Mouse (Mus musculus): ENCODE results near the gene Armc12. TPM values are rescaled to one million over a fixed set of nuclear protein-coding genes. Genes with fewer than 3 reads are reported as not detected.

Armc12 gene
- total RNA-seq, 2 experiments from 2014 or later: not detected

DNA sequence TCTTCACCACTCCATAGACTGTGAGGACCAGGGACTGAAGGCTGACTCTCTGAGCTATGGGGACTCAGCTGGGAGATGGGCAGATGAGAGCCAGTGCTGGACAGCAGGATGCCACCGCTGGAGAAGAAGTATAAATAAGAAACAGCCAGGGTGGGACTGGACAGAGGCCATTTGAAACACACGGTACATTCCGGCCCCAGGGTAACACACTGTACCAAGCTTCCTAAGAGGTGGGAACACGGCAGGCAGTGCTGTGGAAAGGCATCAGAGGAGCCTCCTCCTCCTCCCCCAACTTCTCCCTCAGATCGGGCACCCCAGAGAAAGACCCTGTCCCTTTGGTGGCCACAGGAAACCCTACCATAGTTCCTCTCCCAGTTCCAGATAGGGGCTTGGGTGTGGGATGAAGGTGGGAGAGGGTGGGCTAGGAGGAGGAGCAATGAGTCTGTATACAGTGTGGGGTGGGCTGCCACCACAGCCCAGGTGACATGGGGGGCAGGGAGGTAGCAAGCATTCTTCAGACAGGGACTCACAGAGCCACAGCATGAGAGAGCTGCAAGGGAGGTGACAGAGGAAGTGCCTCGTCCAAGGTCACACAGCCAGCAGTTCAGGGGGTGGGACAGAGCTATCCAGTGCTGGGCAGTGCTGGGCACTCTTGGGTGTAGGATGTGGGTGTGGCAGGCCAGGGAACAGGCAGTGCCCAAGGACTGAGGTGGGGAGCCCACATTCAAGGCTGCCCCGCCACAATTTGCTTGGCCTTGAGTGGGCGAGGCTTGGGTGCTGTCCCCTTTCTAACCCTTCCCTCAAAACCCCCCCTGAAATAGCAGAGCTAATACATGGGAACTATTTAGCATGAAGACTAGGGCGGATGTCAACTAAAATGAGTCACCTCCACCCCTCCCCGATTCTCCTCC, 14.9 kb upstream of the Armc12 start:
- no peak overlapping the region for H3K4me3 ChIP-seq
- intact Hi-C loops (cut with DNase I): no loop called here
- peak overlapping the region; percentile 44 for H3K27ac ChIP-seq
- TF ChIP-seq CTCF (IDR thresholded peaks at IDR 0.05): no peak
- peak in 1 of 2 experiments; percentile 14 for DNase-seq (ENCODE audit: extremely low spot score in 1 of 2, low spot score in 2 of 2)

GRCm38 (mm10) chr17:28516881-28517280, 13.7 kb upstream of the Armc12 start:
- Histone ChIP-seq H3K27ac (no peak overlapping the region; the same call in 1 of the 2 replicates), H3K4me3 (no peak overlapping the region)
- DNase-seq (ENCODE audit: extremely low spot score in 1 of 2, low spot score in 2 of 2): no peak
- TF ChIP-seq CTCF (IDR thresholded peaks at IDR 0.05): no peak; the same call in 1 of the 2 replicates
- intact Hi-C loops (cut with DNase I): no loop called here

DNA sequence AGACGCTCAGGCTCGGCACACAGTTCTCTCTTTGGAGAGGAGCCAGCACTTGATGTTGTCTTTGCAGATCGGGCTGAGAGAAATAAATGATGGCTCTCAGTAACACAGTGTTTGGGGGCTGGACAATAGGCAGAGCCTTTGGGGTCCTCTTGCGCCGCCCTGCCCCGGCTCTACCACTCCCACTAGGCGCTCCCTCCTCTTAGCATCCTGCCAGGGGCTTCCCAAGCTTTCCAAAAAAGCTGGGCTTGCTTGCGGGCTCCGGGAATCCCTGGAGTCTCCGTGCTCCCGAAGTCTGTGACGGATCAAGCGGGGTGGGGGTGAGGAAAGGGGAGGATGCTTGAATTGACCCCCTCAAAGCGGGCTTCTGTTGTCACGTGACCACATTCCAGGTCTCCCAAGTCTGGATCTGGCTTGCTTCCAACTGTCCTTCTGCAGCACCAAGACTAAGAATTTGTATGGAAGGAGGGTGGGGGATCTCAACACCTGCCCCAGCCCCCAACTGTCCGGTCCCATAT, 13.1 kb upstream of the Armc12 start, which contains the start of gene Fkbp5:
Gene Fkbp5, minus strand, starts transcription at position 87 of the 515 bp plus-strand sequence.
- Histone ChIP-seq H3K4me3 (peak within 1 kb of the TSS; percentile 51), H3K27ac (peak within 1 kb of the TSS; percentile 97)
- DNase-seq (ENCODE audit: extremely low spot score in 1 of 2, low spot score in 2 of 2): peak; percentile 48 to 60
- TF ChIP-seq CTCF (IDR thresholded peaks at IDR 0.05): no peak
- intact Hi-C loops (cut with DNase I): no loop called here

GRCm38 (mm10) chr17:28517956-28518614, 12.5 kb upstream of the Armc12 start:
- no peak for TF ChIP-seq CTCF (IDR thresholded peaks at IDR 0.05)
- H3K4me3 ChIP-seq: peak overlapping the region; percentile 51
- peak; percentile 87 to 93 for DNase-seq (ENCODE audit: extremely low spot score in 1 of 2, low spot score in 2 of 2)
- intact Hi-C loops (cut with DNase I): loop anchor here (1.0 kb wide), 1 partner anchor 32 kb away; no protein-coding TSS in a partner anchor
- H3K27ac ChIP-seq: peak overlapping the region; percentile 97

DNA sequence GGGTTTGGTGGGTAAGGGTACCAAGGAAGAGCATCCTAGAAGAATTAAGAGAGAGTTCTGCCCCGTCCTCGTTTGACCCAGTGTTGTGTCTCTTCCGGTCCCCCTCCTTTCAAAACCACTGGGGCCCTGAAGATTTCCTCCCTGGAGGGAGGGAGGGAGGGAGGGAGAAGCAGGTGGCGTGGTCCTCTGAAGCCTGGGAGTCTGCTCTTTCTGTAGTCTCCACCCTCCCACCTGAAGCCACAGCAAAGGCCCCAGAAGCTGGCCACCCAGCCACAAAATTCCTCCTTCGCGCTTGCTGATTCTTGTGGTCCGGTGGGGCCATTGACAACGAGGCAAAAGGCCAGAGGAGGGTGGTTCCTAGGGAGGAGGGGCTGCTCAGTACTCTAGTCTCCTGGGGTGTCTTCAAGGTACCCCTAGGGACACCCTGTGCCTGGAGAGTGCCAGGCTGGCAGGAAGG, 12.0 kb upstream of the Armc12 start:
- intact Hi-C loops (cut with DNase I): loop anchor here (1.0 kb wide), 1 partner anchor 32 kb away; no protein-coding TSS in a partner anchor
- Histone ChIP-seq H3K27ac (peak overlapping the region; percentile 97), H3K4me3 (peak overlapping the region; percentile 51)
- DNase-seq (ENCODE audit: extremely low spot score in 1 of 2, low spot score in 2 of 2): peak in 1 of 2 experiments; percentile 15
- TF ChIP-seq CTCF (IDR thresholded peaks at IDR 0.05): no peak

DNA sequence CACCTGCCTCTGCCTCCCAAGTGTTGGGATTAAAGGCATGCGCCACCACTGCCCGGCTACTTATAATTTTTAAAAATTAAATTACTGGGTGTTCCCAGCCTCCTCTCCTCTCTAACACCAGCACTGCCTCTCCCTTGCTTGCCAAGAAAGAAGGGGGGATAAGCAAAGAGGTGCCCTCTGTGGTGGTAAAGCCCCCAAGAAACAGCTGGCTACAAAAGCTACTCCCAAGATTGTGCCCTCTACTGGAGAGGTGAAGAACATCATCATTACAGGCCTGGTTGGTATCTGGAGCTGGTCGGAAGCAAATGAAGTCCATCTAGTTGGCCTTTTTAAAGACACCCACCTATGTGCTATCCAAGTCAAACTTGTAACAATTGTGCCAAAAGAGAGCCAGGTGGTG, 10.8 kb upstream of the Armc12 start:
- DNase-seq (ENCODE audit: extremely low spot score in 1 of 2, low spot score in 2 of 2): no peak
- no peak overlapping the region for H3K4me3 ChIP-seq
- no peak overlapping the region for H3K27ac ChIP-seq
- intact Hi-C loops (cut with DNase I): no loop called here
- TF ChIP-seq CTCF (IDR thresholded peaks at IDR 0.05): peak; percentile 62

DNA sequence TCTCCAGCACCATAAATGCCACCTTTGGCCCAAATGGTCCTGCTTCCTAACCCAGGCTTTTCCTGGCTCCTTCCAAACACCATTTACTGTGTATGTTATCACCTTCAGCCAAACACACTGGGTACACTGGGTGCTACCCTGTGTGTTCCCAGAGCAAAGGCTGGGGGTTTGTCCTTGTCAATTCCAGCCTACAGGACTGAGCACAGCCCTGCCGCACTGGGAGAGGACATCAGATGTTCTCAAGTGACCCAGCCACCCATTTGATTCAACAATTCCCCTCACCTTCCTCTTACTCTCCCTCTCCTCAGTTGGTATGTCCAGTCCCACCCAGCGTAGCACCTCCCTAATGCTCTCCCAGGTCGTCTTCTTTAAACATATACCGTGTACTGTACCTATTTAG, 10.0 kb upstream of the Armc12 start:
- intact Hi-C loops (cut with DNase I): no loop called here
- H3K4me3 ChIP-seq: no peak overlapping the region
- no peak overlapping the region for H3K27ac ChIP-seq
- TF ChIP-seq CTCF (IDR thresholded peaks at IDR 0.05): no peak
- no peak for DNase-seq (ENCODE audit: extremely low spot score in 1 of 2, low spot score in 2 of 2)

GRCm38 (mm10) chr17:28521071-28521726, 9.4 kb upstream of the Armc12 start:
- TF ChIP-seq CTCF (IDR thresholded peaks at IDR 0.05): no peak
- H3K27ac ChIP-seq: no peak overlapping the region; the same call in 1 of the 2 replicates
- no peak overlapping the region for H3K4me3 ChIP-seq
- DNase-seq (ENCODE audit: extremely low spot score in 1 of 2, low spot score in 2 of 2): no peak
- intact Hi-C loops (cut with DNase I): no loop called here

- Histone ChIP-seq H3K27ac (peak overlapping the region; percentile 100), H3K4me3 (peak overlapping the region; percentile 86)
- no peak for TF ChIP-seq CTCF (IDR thresholded peaks at IDR 0.05)
- intact Hi-C loops (cut with DNase I): loop anchor here (2.0 kb wide), 1 partner anchor 193 kb away; the partner anchor contains the start of gene Rpl10a
- DNase-seq (ENCODE audit: extremely low spot score in 1 of 2, low spot score in 2 of 2): no peak
Measured at GRCm38 (mm10) chr17:28521920-28522319, 8.7 kb upstream of the Armc12 start.

GRCm38 (mm10) chr17:28522623-28523354, 7.8 kb upstream of the Armc12 start:
- Histone ChIP-seq H3K4me3 (peak overlapping the region; percentile 86), H3K27ac (peak overlapping the region; percentile 100)
- TF ChIP-seq CTCF (IDR thresholded peaks at IDR 0.05): no peak
- intact Hi-C loops (cut with DNase I): loop anchor here (1.0 to 2.0 kb wide), 3 partner anchors 35 to 194 kb away; partner anchors contain the start of gene Rpl10a
- DNase-seq (ENCODE audit: extremely low spot score in 1 of 2, low spot score in 2 of 2): peak; percentile 94

Data from left cerebral cortex, adult 2 months (tissue).